Mouse (Mus musculus) ES-Bruce4 (cell line): ENCODE data around the gene Rgs16.

Experiments used
- CTCF ChIP-seq: IDR thresholded peaks from one replicate; pipeline ENCODE4 v1.8.1; 2011; ENCODE audit warnings: low read depth, low read length
- POLR2A ChIP-seq: IDR thresholded peaks from one replicate; pipeline ENCODE4 v1.8.1; 2011; ENCODE audit warnings: low read length; ENCODE audit not compliant: insufficient read depth

DNA sequence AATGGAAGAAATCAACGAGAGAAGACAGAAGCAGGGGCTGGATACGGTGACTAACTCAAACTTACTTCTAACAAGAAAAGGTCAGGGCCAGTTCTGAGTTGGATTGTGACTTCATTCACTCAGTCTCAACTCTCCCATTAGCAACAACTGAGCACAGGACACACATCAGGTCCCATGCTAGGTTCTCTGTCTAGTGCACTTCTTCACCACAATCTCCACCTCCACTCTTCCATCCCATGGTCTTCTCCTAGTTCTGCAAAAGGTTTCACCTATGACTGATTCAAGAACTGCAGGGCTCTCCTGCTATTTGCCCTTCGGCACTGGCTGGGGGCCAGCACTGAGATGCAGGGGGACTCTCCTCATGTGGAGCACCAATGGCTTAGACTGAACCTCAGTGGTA, 54.1 kb downstream of the Rgs16 start:
- TF ChIP-seq CTCF (no peak), POLR2A (no peak)
